15 mouse cellular contexts compared by ENCODE assay signal in genomic region chr10:63480066-63480465, GRCm38 (mm10). TPM values are rescaled to one million over a fixed set of nuclear protein-coding genes. Genes with fewer than 3 reads are reported as not detected.
DNase-seq lines count a peak whose midpoint lies in the region; ATAC-seq and TF ChIP-seq lines count a peak whose summit lies in the region.
"Had no signal": no experiment of that assay in that cellular context is flagged by ENCODE, and none has a peak within 500 bp of the region (broad histone marks: within the 10 kb centered on the region; RNA-seq: fewer than 3 reads in every experiment).

No protein-coding gene starts in this region.

- no peaks in the 10 kb centered on the region for H3K27me3 ChIP-seq in cerebellum, adult 2 months (ENCODE audit: control insufficient read depth, insufficient read depth, low read length)
- no peaks in the 10 kb centered on the region for H3K27me3 ChIP-seq in midbrain, embryonic 14.5 days (ENCODE audit: control insufficient read depth, insufficient read depth, low read length)
- H3K27me3 ChIP-seq in midbrain, embryonic 15.5 days (replicated peaks) = no peaks in the 10 kb centered on the region
- H3K27me3 ChIP-seq in heart, embryonic 14.5 days (ENCODE audit: control insufficient read depth, insufficient read depth, low read length) = no peaks in the 10 kb centered on the region
- no peaks in the 10 kb centered on the region for H3K27me3 ChIP-seq in kidney, adult 2 months (replicated peaks; ENCODE audit: control insufficient read depth, insufficient read depth, low read length)
- H3K27me3 ChIP-seq: forebrain, embryonic 13.5 days; limb, embryonic 15.5 days had no signal

- DNase-seq in cerebellum, adult 2 months = no peak
- DNase-seq in cerebellum, adult 18-20 months = no peak
- DNase-seq in midbrain, embryonic 14.5 days = peak; percentile 15
- DNase-seq in kidney, adult 2 months = no peak
- no peak for DNase-seq in urinary bladder, adult 2 months (ENCODE audit: low spot score)
- DNase-seq in lung, postnatal 25 days (ENCODE audit: low spot score) = no peak
- DNase-seq: kidney, adult 11 months; lung, embryonic 14.5 days; thymus, adult 18-20 months had no signal

- TF ChIP-seq CTCF in cerebellum, adult 2 months (IDR thresholded peaks at IDR 0.05; ENCODE audit: borderline replicate concordance, insufficient read depth, low read depth, low read length) = no peak
- TF ChIP-seq CTCF in kidney, adult 2 months (conservative IDR thresholded peaks at IDR 0.05; ENCODE audit: insufficient read depth, insufficient read length, low read depth, low read length) = no peak

- TF ChIP-seq POLR2A in cerebellum, adult 2 months (IDR thresholded peaks at IDR 0.05; ENCODE audit: borderline replicate concordance, insufficient read depth, low read length) = no peak
- TF ChIP-seq POLR2A in kidney, adult 2 months (IDR thresholded peaks at IDR 0.05; ENCODE audit: low read depth, low read length) = no peak

- H3K4me3 ChIP-seq in cerebellum, adult 2 months (replicated peaks; ENCODE audit: insufficient read depth, low read depth, low read length) = no peak overlapping the region
- H3K4me3 ChIP-seq in midbrain, embryonic 14.5 days (replicated peaks; ENCODE audit: low read depth, low read length) = no peak overlapping the region
- H3K4me3 ChIP-seq in midbrain, embryonic 15.5 days = no peak overlapping the region
- peak overlapping the region in 1 of 2 experiments; percentile 15; a peak in 1 of 4 replicates for H3K4me3 ChIP-seq in heart, embryonic 14.5 days (ENCODE audit: control insufficient read depth in 1 of 2, insufficient read depth in 1 of 2, low read depth in 1 of 2, low read length in 2 of 2)
- H3K4me3 ChIP-seq in kidney, adult 2 months (ENCODE audit: insufficient read depth, low read depth, low read length) = no peak overlapping the region
- H3K4me3 ChIP-seq: forebrain, embryonic 13.5 days; limb, embryonic 15.5 days; midbrain, embryonic 10.5 days had no signal

- H3K4me2 ChIP-seq in midbrain, embryonic 14.5 days (ENCODE audit: low read length) = no peak overlapping the region
- no peak overlapping the region for H3K4me2 ChIP-seq in midbrain, embryonic 15.5 days
- peak overlapping the region; percentile 41 for H3K4me2 ChIP-seq in heart, embryonic 14.5 days (ENCODE audit: low read length)
- H3K4me2 ChIP-seq: forebrain, embryonic 13.5 days; limb, embryonic 15.5 days; lung, embryonic 14.5 days had no signal

- H3K4me1 ChIP-seq in cerebellum, adult 2 months (ENCODE audit: control insufficient read depth, insufficient read depth, low read length) = no peaks in the 10 kb centered on the region
- H3K4me1 ChIP-seq in midbrain, embryonic 14.5 days (ENCODE audit: control insufficient read depth, insufficient read depth, low read length) = no peaks in the 10 kb centered on the region
- H3K4me1 ChIP-seq in midbrain, embryonic 15.5 days = no peaks in the 10 kb centered on the region
- H3K4me1 ChIP-seq in heart, embryonic 14.5 days (ENCODE audit: control insufficient read depth in 2 of 2, insufficient read depth in 2 of 2, low read length in 2 of 2) = peaks cover 18 to 49% of the 10 kb centered on the region in 2 experiments
- H3K4me1 ChIP-seq in kidney, adult 2 months (ENCODE audit: control insufficient read depth, insufficient read depth, low read length) = no peaks in the 10 kb centered on the region
- H3K4me1 ChIP-seq: forebrain, embryonic 13.5 days; midbrain, embryonic 10.5 days had no signal

- 51% methylated on average over 5 of the region's 5 CpGs for WGBS in cerebellum, adult 2 months
- WGBS in midbrain, embryonic 14.5 days = 59% methylated on average over 5 of the region's 5 CpGs
- WGBS in midbrain, embryonic 15.5 days = 55% methylated on average over 5 of the region's 5 CpGs
- 35% methylated on average over 5 of the region's 5 CpGs for WGBS in heart, embryonic 14.5 days
- WGBS in kidney, adult 2 months = 59% methylated on average over 5 of the region's 5 CpGs

- H3K9me3 ChIP-seq in midbrain, embryonic 14.5 days (ENCODE audit: control insufficient read depth, low read length) = no peaks in the 10 kb centered on the region
- H3K9me3 ChIP-seq in midbrain, embryonic 15.5 days = no peaks in the 10 kb centered on the region
- no peaks in the 10 kb centered on the region for H3K9me3 ChIP-seq in heart, embryonic 14.5 days (ENCODE audit: control insufficient read depth, low read length)
- H3K9me3 ChIP-seq: forebrain, embryonic 13.5 days; G1E; limb, embryonic 15.5 days; midbrain, embryonic 10.5 days had no signal

- H3K9ac ChIP-seq in midbrain, embryonic 14.5 days (replicated peaks; ENCODE audit: low read length) = no peak overlapping the region
- H3K9ac ChIP-seq in midbrain, embryonic 15.5 days = no peak overlapping the region
- peak overlapping the region; percentile 14; the same call in 1 of the 2 replicates for H3K9ac ChIP-seq in heart, embryonic 14.5 days (ENCODE audit: low read length)
- H3K9ac ChIP-seq: forebrain, embryonic 13.5 days; limb, embryonic 15.5 days; lung, embryonic 14.5 days had no signal

- peak overlapping the region; percentile 36; the same call in 1 of the 2 replicates for H3K27ac ChIP-seq in cerebellum, adult 2 months (ENCODE audit: insufficient read depth, low read length)
- H3K27ac ChIP-seq in midbrain, embryonic 14.5 days (replicated peaks; ENCODE audit: low read depth, low read length) = no peak overlapping the region
- no peak overlapping the region for H3K27ac ChIP-seq in midbrain, embryonic 15.5 days
- H3K27ac ChIP-seq in heart, embryonic 14.5 days (replicated peaks in 1 of 2; ENCODE audit: control insufficient read depth in 1 of 2, insufficient read depth in 1 of 2, low read depth in 2 of 2, low read length in 2 of 2) = peak overlapping the region; percentile 51 to 68; a peak in 3 of 4 replicates
- no peak overlapping the region for H3K27ac ChIP-seq in kidney, adult 2 months (ENCODE audit: insufficient read depth, low read depth, low read length)
- H3K27ac ChIP-seq: forebrain, embryonic 13.5 days; limb, embryonic 15.5 days; midbrain, embryonic 10.5 days had no signal

- no peaks in the 10 kb centered on the region for H3K36me3 ChIP-seq in midbrain, embryonic 14.5 days (ENCODE audit: control insufficient read depth, insufficient read depth, low read length)
- no peaks in the 10 kb centered on the region for H3K36me3 ChIP-seq in midbrain, embryonic 15.5 days (replicated peaks)
- 0 out of 2 replicates have a peak, but pooled peaks cover 3% of the 10 kb centered on the region for H3K36me3 ChIP-seq in heart, embryonic 14.5 days (ENCODE audit: control insufficient read depth, insufficient read depth, low read length)
- H3K36me3 ChIP-seq in kidney, adult 2 months (ENCODE audit: control insufficient read depth, insufficient read depth, low read length) = no peaks in the 10 kb centered on the region
- H3K36me3 ChIP-seq: G1E; limb, embryonic 15.5 days; midbrain, embryonic 10.5 days had no signal

- ATAC-seq in midbrain, embryonic 14.5 days (ENCODE audit: low FRiP score, low TSS enrichment) = no peak
- no peak for ATAC-seq in midbrain, embryonic 15.5 days (replicated peaks)
- ATAC-seq in heart, embryonic 14.5 days (ENCODE audit: insufficient number of reproducible peaks, insufficient read depth, low FRiP score, low read depth) = no peak
- ATAC-seq: forebrain, embryonic 13.5 days had no signal

RNA-seq across cellular contexts. Expression of gene Ctnna3, which starts 50.2 kb away (rescaled TPM):
- 3.0 and 3.7 TPM in 2 replicates for polyA plus RNA-seq in cerebellum, adult 2 months (2012; rRNA removed)
- polyA plus RNA-seq in midbrain, embryonic 14.5 days (2014; fragmentation: Nextera tagmentation; extraction: Ambion mirVana) = 0.94 and 1.1 TPM in 2 replicates
- 0.61 and 0.80 TPM in 2 replicates for polyA plus RNA-seq in midbrain, embryonic 15.5 days (2015; fragmentation: Nextera tagmentation; extraction: Ambion mirVana)
- 29.4 and 33.6 TPM in 2 replicates for polyA plus RNA-seq in heart, embryonic 14.5 days (2014; fragmentation: Nextera tagmentation; extraction: Ambion mirVana)
- polyA plus RNA-seq in kidney, adult 2 months (2012; rRNA removed) = 0.09 and 0.15 TPM in 2 replicates
- polyA plus RNA-seq in urinary bladder, adult 2 months (2012; rRNA removed) = 0.48 and 0.69 TPM in 2 replicates
- polyA plus RNA-seq: G1E had no signal

RNA-seq across cellular contexts. Expression of gene Gm7075, which starts 58.5 kb away (rescaled TPM):
- not detected in 2 replicates for polyA plus RNA-seq in cerebellum, adult 2 months (2012; rRNA removed)
- polyA plus RNA-seq in midbrain, embryonic 14.5 days (2014; fragmentation: Nextera tagmentation; extraction: Ambion mirVana) = not detected in 2 replicates
- not detected in 2 replicates for polyA plus RNA-seq in midbrain, embryonic 15.5 days (2015; fragmentation: Nextera tagmentation; extraction: Ambion mirVana)
- not detected in 2 replicates for polyA plus RNA-seq in heart, embryonic 14.5 days (2014; fragmentation: Nextera tagmentation; extraction: Ambion mirVana)
- not detected in 2 replicates for polyA plus RNA-seq in kidney, adult 2 months (2012; rRNA removed)
- 0.25 TPM in 1 of 2 replicates, not detected in the other for polyA plus RNA-seq in urinary bladder, adult 2 months (2012; rRNA removed)
- polyA plus RNA-seq: forebrain, embryonic 13.5 days; G1E; limb, embryonic 15.5 days; lung, embryonic 14.5 days; midbrain, embryonic 10.5 days had no signal

Comparison
In these comparisons a context has a peak if more than half of its experiments do, and no peak if none do; other contexts are left out.
1. H3K27ac ChIP-seq: peak in cerebellum, adult 2 months (single experiment) and heart, embryonic 14.5 days (2 of 2); none in midbrain, embryonic 14.5 days (single experiment), midbrain, embryonic 15.5 days (single experiment) and kidney, adult 2 months (single experiment).